Mouse (Mus musculus): ENCODE measurements at regions not wholly inside any gene's neighbourhood (a gene's known extent, or its start where the extent isn't known, plus 50 kb on each side); places are given as distances from the start of the nearest gene placed in this dataset.
A peak's percentile ranks its signal among the peaks of the same experiment; 100 is the strongest.

DNA sequence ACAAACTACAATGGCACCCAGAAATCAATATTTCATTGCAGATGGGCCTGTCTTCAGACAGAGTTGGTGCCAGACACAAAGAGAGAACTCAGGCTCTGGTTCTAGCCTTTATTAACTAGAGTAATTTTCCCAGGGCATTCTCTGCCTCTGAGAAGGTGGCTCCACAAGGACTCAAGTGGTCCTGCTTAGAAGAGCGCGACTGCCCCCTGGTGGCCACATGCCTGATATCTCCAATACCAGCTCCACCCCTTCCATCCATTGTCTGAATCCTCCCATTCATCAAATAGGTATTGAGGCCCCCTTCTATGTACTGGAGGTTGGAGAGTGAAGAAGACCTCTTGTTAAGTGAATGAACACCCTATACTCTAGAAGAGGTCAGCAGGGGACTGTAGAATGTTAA lies 142.2 kb upstream of the Agtr1b start:
- TF ChIP-seq KAT2A (IDR thresholded peaks at IDR 0.05; ENCODE audit: insufficient replicate concordance, low read length), result no peak
- no peak for TF ChIP-seq JUND (conservative IDR thresholded peaks at IDR 0.05; ENCODE audit: low read depth, low read length)
- TF ChIP-seq CTCF (conservative IDR thresholded peaks at IDR 0.05 in 1 of 2, IDR thresholded peaks at IDR 0.05 in 1 of 2; ENCODE audit: low read depth in 2 of 2, low read length in 2 of 2), result peak; percentile 63 to 80
- TF ChIP-seq POLR2A (IDR thresholded peaks at IDR 0.05; ENCODE audit: low read depth, low read length), result no peak
- TF ChIP-seq EP300 (IDR thresholded peaks at IDR 0.05; ENCODE audit: low read length), result no peak
- no peak for TF ChIP-seq CHD2 (IDR thresholded peaks at IDR 0.05; ENCODE audit: low read length)
- TF ChIP-seq MAX (IDR thresholded peaks at IDR 0.05; ENCODE audit: low read length), result no peak
- TF ChIP-seq GABPA (IDR thresholded peaks at IDR 0.05; ENCODE audit: insufficient replicate concordance, low read depth, low read length), result no peak
- no peak for TF ChIP-seq MXI1 (IDR thresholded peaks at IDR 0.05; ENCODE audit: low read depth, low read length)
- TF ChIP-seq MAFK (IDR thresholded peaks at IDR 0.05; ENCODE audit: insufficient replicate concordance, low read length), result no peak
- no peak for TF ChIP-seq TBP (conservative IDR thresholded peaks at IDR 0.05; ENCODE audit: low read depth, low read length)
- TF ChIP-seq SIN3A (IDR thresholded peaks at IDR 0.05; ENCODE audit: low read length), result no peak

Measured in CH12.LX (cell line).